Mouse (Mus musculus) liver, embryonic 12.5 days (tissue): ENCODE measurements around the gene Zfand3. TPM values are rescaled to one million over a fixed set of nuclear protein-coding genes. Genes with fewer than 3 reads are reported as not detected.

Experiments
- ATAC-seq: fragments of 200-750 bp; cut with Nextera tagmentation; 2 replicates; pipeline ENCODE4 v1.8.0; 2017; ENCODE audit warnings: moderate number of reproducible peaks, mild to moderate bottlenecking, moderate library complexity
- H3K27ac ChIP-seq: fragments of 300-500 bp; sonication (generic); 2 replicates; pipeline ENCODE4 v1.5.1; 2016; ENCODE audit warnings: mild to moderate bottlenecking
- H3K27me3 ChIP-seq: fragments of 300-500 bp; sonication (generic); replicated peaks from 2 replicates; pipeline ENCODE4 v1.6.1; 2016; ENCODE audit warnings: mild to moderate bottlenecking, moderate library complexity
- H3K36me3 ChIP-seq: fragments of 300-500 bp; sonication (generic); 2 replicates; pipeline ENCODE4 v1.6.1; 2016; ENCODE audit warnings: mild to moderate bottlenecking, moderate library complexity
- H3K4me1 ChIP-seq: fragments of 300-500 bp; sonication (generic); 2 replicates; pipeline ENCODE4 v1.6.1; 2016
- H3K4me2 ChIP-seq: fragments of 300-500 bp; sonication (generic); 2 replicates; pipeline ENCODE4 v1.6.1; 2016; ENCODE audit warnings: mild to moderate bottlenecking, moderate library complexity
- H3K4me3 ChIP-seq: fragments of 300-500 bp; sonication (generic); 2 replicates; pipeline ENCODE4 v1.5.1; 2016; ENCODE audit warnings: mild to moderate bottlenecking, moderate library complexity
- H3K9ac ChIP-seq: fragments of 300-500 bp; sonication (generic); 2 replicates; pipeline ENCODE4 v1.6.1; 2016; ENCODE audit warnings: mild to moderate bottlenecking, moderate library complexity
- H3K9me3 ChIP-seq: fragments of 300-500 bp; sonication (generic); replicated peaks from 2 replicates; pipeline ENCODE4 v1.6.1; 2016; ENCODE audit warnings: mild to moderate bottlenecking, moderate library complexity
- WGBS: fragments of 180-500 bp; shearing (Covaris S2); methylation state at CpG from one replicate; pipeline ENCODE4 v1.1.7; 2016; ENCODE audit not compliant: insufficient replicate concordance; 5-methylcytosine and 5-hydroxymethylcytosine counted together
- polyA plus RNA-seq: library from polyadenylated mRNA; unstranded; fragments of >200 nt; fragmentation: Nextera tagmentation; extraction: Ambion mirVana; gene quantifications from 2 replicates; pipeline ENCODE4 v1.2.1, GENCODE M21; 2016

Zfand3 gene
- polyA plus RNA-seq, 1 experiment from 2014 or later, result 18.8 TPM

DNA sequence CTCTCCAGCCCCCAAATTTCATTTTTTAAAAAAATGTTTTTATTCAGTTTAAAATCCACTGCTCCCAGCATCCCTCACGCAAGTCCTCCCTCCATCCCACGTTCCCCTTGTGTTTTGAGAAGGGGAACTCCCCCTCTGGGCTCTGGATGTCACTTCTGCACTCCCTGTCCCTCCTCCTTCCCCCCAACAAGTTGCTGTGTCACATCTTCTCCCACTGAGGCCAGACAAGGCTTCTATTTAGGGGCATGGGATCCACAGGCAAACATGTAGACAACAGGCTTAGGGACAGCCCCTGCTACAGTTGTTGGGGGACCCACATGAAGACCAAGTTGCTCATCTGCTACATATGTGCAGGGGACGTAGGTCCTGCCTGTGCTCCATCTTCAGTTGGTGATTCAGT lies 83.9 kb downstream of the Zfand3 start:
- ATAC-seq, result no peak
- H3K27me3 ChIP-seq, result no peaks in the 10 kb centered on the region

DNA sequence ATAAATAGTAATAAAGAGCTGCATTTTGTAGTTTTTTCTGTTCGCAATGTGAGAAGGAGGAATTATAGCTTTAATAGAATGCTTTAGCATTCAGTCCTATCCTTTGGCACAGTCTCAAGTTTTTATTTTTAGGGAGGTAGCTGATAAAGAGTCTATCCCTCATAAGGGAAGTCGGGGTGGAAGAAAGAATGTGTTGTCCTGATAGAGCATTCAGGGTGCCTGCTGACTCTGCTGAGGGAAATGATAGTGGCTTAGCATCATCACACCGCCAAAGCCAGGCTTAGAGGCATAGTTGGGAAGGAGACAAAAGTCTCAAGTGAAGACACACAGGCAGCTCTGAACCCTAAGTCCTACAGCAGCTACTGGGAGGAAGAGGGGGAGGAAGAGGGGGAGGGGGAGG lies 85.9 kb downstream of the Zfand3 start:
- ATAC-seq, result peak; percentile 75

More for the DNA sequence above, 83.9 kb downstream of the Zfand3 start:
- H3K9me3 ChIP-seq, result no peaks in the 10 kb centered on the region
- H3K36me3 ChIP-seq, result peaks cover 3% of the 10 kb centered on the region; the same call in 1 of the 2 replicates
- WGBS, result 79% methylated on average over 3 of the region's 3 CpGs
- H3K4me1 ChIP-seq, result peaks cover 57% of the 10 kb centered on the region
- H3K4me2 ChIP-seq, result no peak overlapping the region
- no peak overlapping the region for H3K4me3 ChIP-seq
- no peak overlapping the region for H3K9ac ChIP-seq
- H3K27ac ChIP-seq, result no peak overlapping the region

DNA sequence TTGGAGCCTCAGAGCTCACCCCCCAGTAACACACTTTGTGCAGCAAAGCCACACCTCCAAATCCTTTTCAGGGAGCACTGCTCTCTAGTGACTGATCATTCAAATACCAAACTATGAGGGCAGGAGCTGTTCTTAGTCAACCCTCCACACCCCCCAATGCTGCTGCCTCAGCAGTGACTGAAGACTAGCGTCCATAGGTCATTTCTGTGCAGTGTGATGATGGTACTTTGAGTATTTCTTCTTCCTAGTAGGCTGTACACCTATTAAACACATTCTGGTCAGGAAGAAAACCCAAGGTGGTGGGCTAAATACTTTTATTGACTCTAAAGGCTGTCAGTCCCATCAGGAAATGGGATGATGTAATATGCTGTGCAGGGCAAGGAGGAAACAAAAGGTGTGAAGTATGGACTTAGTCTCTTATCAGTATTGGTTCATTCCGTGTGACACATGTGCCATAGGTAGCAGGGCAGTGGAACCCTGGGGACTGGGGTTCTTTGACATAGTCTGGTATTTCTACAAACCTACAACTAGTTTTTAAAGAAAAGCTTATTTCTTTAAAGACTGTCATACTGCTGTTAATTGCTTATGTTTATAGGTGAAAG lies 88.7 kb downstream of the Zfand3 start:
- 72% methylated on average over 2 of the region's 2 CpGs for WGBS
- H3K36me3 ChIP-seq, result peaks cover 19% of the 10 kb centered on the region; the same call in 1 of the 2 replicates

More for the DNA sequence above, 85.9 kb downstream of the Zfand3 start:
- Histone ChIP-seq H3K4me2 (peak overlapping the region; percentile 27), H3K36me3 (peaks cover 12% of the 10 kb centered on the region; the same call in 1 of the 2 replicates), H3K9me3 (no peaks in the 10 kb centered on the region), H3K27me3 (no peaks in the 10 kb centered on the region), H3K4me3 (no peak overlapping the region), H3K4me1 (peaks cover 50% of the 10 kb centered on the region), H3K9ac (no peak overlapping the region), H3K27ac (peak overlapping the region; percentile 51; the same call in 1 of the 2 replicates)
- 31% methylated on average over 3 of the region's 3 CpGs for WGBS

GRCm38 (mm10) chr17:30097156-30097555 lies 92.6 kb downstream of the Zfand3 start:
- no peak overlapping the region for H3K27ac ChIP-seq
- H3K9me3 ChIP-seq, result no peaks in the 10 kb centered on the region
- H3K4me3 ChIP-seq, result no peak overlapping the region
- H3K27me3 ChIP-seq, result no peaks in the 10 kb centered on the region
- no peak for ATAC-seq
- H3K9ac ChIP-seq, result no peak overlapping the region
- WGBS, result 64% methylated on average over 5 of the region's 5 CpGs
- peaks cover 38% of the 10 kb centered on the region for H3K4me1 ChIP-seq
- no peak overlapping the region for H3K4me2 ChIP-seq
- peaks cover 16% of the 10 kb centered on the region; the same call in 1 of the 2 replicates for H3K36me3 ChIP-seq

More for the DNA sequence above, 88.7 kb downstream of the Zfand3 start:
- peaks cover 53% of the 10 kb centered on the region for H3K4me1 ChIP-seq
- no peak overlapping the region for H3K4me3 ChIP-seq
- no peaks in the 10 kb centered on the region for H3K9me3 ChIP-seq
- H3K9ac ChIP-seq, result no peak overlapping the region
- no peak for ATAC-seq
- H3K27ac ChIP-seq, result no peak overlapping the region
- no peaks in the 10 kb centered on the region for H3K27me3 ChIP-seq
- no peak overlapping the region for H3K4me2 ChIP-seq

DNA sequence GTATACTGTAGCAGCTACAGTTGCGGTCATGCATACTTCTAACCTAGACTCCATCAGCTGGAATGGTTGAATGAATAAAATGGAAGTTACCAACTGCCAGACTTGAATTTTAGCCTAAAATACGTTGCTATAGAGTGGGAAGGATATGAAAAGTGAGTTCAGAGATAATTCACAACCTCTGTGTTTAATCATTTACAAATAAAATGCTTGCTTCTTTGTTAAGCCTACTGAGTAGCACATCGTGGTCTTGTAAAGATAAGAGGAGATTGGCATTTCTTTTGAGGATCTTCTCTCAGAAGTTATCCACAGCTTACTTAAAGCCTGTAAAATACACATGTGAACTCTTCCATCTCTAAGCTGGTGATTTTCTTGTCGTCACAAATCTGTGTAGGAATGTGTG lies 93.1 kb downstream of the Zfand3 start:
- no peak for ATAC-seq
- Histone ChIP-seq H3K36me3 (peaks cover 16% of the 10 kb centered on the region; the same call in 1 of the 2 replicates), H3K4me3 (no peak overlapping the region), H3K4me2 (no peak overlapping the region), H3K4me1 (peaks cover 39% of the 10 kb centered on the region), H3K27me3 (no peaks in the 10 kb centered on the region), H3K9me3 (no peaks in the 10 kb centered on the region), H3K27ac (no peak overlapping the region), H3K9ac (no peak overlapping the region)
- WGBS, result 50% methylated on average over 4 of the region's 4 CpGs

DNA sequence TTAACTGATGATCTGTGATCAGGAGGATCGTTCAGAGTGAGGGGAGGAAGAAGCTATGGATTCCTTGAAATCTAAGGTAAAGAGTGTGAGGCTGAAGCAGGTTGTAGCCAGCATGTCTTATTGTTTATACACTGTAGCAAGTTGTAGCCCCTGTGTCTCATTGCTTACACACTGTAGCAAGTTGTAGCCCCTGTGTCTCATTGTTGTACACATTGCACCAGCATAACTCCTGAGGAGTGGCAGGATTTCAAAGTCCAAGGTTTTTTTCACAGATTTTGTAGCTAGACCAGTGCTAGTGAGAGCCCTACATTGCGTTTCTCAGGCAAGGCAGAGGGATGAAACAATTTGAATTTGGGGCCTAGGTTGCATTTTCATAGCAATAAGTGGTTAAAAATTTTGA lies 95.1 kb downstream of the Zfand3 start:
- Histone ChIP-seq H3K4me3 (no peak overlapping the region), H3K27ac (no peak overlapping the region), H3K36me3 (peaks cover 16% of the 10 kb centered on the region), H3K9me3 (no peaks in the 10 kb centered on the region), H3K27me3 (no peaks in the 10 kb centered on the region), H3K4me2 (no peak overlapping the region), H3K9ac (no peak overlapping the region), H3K4me1 (peaks cover 46% of the 10 kb centered on the region)
- WGBS, result 71% methylated on average over 2 of the region's 2 CpGs
- ATAC-seq, result no peak

DNA sequence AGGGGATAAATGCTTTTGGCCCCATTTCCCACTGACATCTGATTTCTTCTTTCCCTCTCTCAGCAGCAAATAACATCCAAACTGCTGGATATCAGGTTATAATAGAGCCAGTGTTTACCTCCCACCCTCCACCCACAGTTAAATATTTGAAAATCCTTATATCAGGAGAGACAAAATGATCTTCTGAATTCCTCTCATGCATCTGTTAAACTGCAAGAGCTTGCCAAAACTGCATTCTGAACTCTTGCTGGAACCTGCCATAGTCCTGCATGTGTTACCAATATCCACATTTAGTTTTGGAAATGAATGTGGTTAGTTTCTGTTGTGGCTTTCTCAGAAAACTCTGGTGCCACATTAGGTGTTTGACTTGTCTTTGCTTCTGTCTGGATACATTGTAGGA lies 97.3 kb downstream of the Zfand3 start:
- ATAC-seq, result no peak
- no peak overlapping the region for H3K4me3 ChIP-seq
- peaks cover 42% of the 10 kb centered on the region for H3K4me1 ChIP-seq
- H3K27me3 ChIP-seq, result no peaks in the 10 kb centered on the region
- H3K4me2 ChIP-seq, result no peak overlapping the region
- H3K36me3 ChIP-seq, result peaks cover 7% of the 10 kb centered on the region
- H3K9me3 ChIP-seq, result no peaks in the 10 kb centered on the region
- no peak overlapping the region for H3K9ac ChIP-seq
- H3K27ac ChIP-seq, result no peak overlapping the region

- Histone ChIP-seq H3K27ac (no peak overlapping the region), H3K36me3 (peaks cover 7% of the 10 kb centered on the region), H3K4me3 (no peak overlapping the region), H3K4me1 (peaks cover 30% of the 10 kb centered on the region), H3K9me3 (no peaks in the 10 kb centered on the region), H3K4me2 (no peak overlapping the region), H3K27me3 (no peaks in the 10 kb centered on the region), H3K9ac (no peak overlapping the region)
- ATAC-seq, result no peak
- WGBS, result 54% methylated on average over 5 of the region's 5 CpGs
These were observed 98.5 kb downstream of the Zfand3 start for GRCm38 (mm10) chr17:30103005-30103404.

- WGBS, result 51% methylated on average over 4 of the region's 4 CpGs
- Histone ChIP-seq H3K9ac (no peak overlapping the region), H3K36me3 (peaks cover 10% of the 10 kb centered on the region), H3K4me1 (peaks cover 30% of the 10 kb centered on the region), H3K9me3 (no peaks in the 10 kb centered on the region; the same call in 1 of the 2 replicates), H3K4me3 (no peak overlapping the region), H3K4me2 (no peak overlapping the region), H3K27me3 (no peaks in the 10 kb centered on the region), H3K27ac (no peak overlapping the region)
- ATAC-seq, result no peak
These were observed 99.2 kb downstream of the Zfand3 start for GRCm38 (mm10) chr17:30103641-30104165.

DNA sequence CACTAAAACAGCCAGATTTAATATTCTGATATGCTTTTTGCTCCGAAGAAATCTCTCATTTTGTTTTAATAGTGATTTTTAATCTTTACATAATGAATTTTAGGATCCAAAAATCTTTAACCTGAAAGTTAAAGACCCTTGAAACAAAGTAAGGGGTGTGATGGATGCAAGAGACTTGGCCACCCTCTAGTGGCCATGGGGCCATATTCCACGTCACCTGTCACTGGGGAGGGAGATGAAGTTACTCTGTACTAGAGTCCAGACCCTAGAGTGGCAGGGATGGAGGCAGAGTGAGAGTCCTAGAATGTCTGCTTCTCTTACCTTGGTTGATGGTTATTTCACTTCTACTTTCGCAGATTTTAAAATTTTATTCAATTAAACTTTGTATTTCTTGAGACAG lies 100.8 kb downstream of the Zfand3 start:
- peaks cover 27% of the 10 kb centered on the region for H3K4me1 ChIP-seq
- no peak overlapping the region for H3K4me2 ChIP-seq
- no peaks in the 10 kb centered on the region; the same call in 1 of the 2 replicates for H3K9me3 ChIP-seq
- WGBS, result 74% methylated on average over 3 of the region's 3 CpGs
- no peak overlapping the region for H3K4me3 ChIP-seq
- no peaks in the 10 kb centered on the region for H3K27me3 ChIP-seq
- no peak overlapping the region for H3K27ac ChIP-seq
- no peak overlapping the region for H3K9ac ChIP-seq
- H3K36me3 ChIP-seq, result peaks cover 10% of the 10 kb centered on the region
- ATAC-seq, result no peak

- Histone ChIP-seq H3K9me3 (no peaks in the 10 kb centered on the region; the same call in 1 of the 2 replicates), H3K4me2 (no peak overlapping the region), H3K27ac (no peak overlapping the region), H3K36me3 (0 out of 2 replicates have a peak, but pooled peaks cover 6% of the 10 kb centered on the region), H3K4me1 (peaks cover 19% of the 10 kb centered on the region), H3K27me3 (no peaks in the 10 kb centered on the region), H3K4me3 (no peak overlapping the region), H3K9ac (no peak overlapping the region)
- ATAC-seq, result no peak
- WGBS, result 76% methylated on average over 7 of the region's 7 CpGs
These were observed 106.1 kb downstream of the Zfand3 start for GRCm38 (mm10) chr17:30110678-30111077.

DNA sequence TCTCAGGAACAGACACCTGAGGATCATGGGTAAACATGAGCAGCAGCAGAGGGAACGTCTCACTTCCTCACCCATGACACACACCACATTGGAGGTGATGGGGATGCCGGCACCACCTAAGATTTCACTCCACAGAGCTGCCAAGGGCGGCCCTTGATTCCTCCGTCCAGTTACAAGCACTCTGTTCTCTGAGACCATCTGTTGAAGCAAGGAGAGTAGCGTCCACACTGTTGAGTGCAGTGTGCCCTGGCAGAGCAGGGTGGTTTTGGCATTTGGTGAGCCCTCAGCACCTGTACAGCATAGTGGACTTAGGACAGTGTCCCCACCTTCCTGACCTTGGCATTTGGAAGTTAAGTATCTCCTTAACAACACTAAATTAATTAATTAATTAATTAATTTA lies 107.0 kb downstream of the Zfand3 start:
- no peak overlapping the region for H3K4me3 ChIP-seq
- no peak overlapping the region for H3K27ac ChIP-seq
- H3K27me3 ChIP-seq, result no peaks in the 10 kb centered on the region
- H3K36me3 ChIP-seq, result peaks cover 11% of the 10 kb centered on the region; the same call in 1 of the 2 replicates
- H3K9ac ChIP-seq, result no peak overlapping the region
- H3K4me1 ChIP-seq, result peaks cover 19% of the 10 kb centered on the region
- 73% methylated on average over 5 of the region's 5 CpGs for WGBS
- H3K4me2 ChIP-seq, result no peak overlapping the region
- H3K9me3 ChIP-seq, result no peaks in the 10 kb centered on the region; the same call in 1 of the 2 replicates
- ATAC-seq, result no peak
